Mouse (Mus musculus): ENCODE data around the gene Gde1.

DNA sequence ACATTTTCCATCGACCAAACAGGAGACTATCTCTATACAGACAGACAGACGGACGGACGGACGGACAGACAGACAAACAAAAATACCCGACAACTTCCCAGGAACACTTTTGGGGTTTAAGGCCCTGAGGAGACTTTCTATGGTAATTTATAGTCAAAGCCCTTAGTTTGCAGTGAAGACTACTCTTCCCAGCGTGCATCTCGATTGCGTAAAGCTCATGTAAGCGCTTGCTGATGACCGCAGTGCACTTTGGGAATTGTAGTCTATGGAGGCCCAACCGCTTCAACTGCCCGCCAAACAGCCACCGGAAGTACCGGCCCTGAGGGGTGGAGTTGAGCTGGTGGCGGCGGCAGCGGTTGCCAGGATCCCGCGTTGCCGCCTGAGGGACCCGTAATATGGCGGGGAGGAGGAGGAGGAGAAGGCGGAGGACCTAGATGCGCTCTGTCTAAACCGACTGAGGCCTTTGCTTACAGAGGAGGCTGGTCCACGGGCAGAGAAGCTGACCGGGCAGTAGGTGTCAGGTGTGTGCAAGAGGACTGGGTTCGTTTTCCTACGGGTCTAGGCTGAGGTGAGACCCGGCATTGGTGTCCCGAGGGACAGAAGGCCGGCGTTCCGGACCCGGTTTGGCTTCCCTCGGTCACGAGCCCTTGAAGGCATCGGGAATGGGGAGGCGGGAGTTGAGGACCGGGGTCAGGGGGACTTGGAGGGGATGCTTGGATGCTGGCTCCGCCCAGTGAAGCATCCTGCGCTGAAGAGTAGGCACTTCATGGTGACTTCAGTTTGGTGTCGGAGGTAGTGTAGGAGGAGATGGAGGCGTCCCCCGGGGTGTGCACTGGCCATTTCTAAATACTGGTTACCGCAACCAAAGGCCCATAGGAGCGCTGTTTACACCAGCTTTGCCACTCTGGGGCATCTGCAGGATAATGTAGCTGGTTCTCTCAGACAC lies 6.9 kb upstream of the Gde1 start, which contains the start of gene Ccp110:
- TF ChIP-seq CHD2 (IDR thresholded peaks at IDR 0.05; ENCODE audit: low read depth, low read length) (no peak), ZNF384 (IDR thresholded peaks at IDR 0.05; ENCODE audit: low read depth, low read length) (no peak), MAFK (IDR thresholded peaks at IDR 0.05; ENCODE audit: insufficient read depth, low read depth, low read length) (no peak), HCFC1 (IDR thresholded peaks at IDR 0.05; ENCODE audit: borderline replicate concordance, insufficient read depth, low read length) (peak; percentile 97), ZC3H11A (IDR thresholded peaks at IDR 0.05; ENCODE audit: borderline replicate concordance, low read depth, low read length) (no peak)
